Mouse (Mus musculus): ENCODE data around the gene Stard8. TPM values are rescaled to one million over a fixed set of nuclear protein-coding genes. Genes with fewer than 3 reads are reported as not detected.

Gene Stard8
- polyA plus RNA-seq, 1 experiment: 89.6 TPM

DNA sequence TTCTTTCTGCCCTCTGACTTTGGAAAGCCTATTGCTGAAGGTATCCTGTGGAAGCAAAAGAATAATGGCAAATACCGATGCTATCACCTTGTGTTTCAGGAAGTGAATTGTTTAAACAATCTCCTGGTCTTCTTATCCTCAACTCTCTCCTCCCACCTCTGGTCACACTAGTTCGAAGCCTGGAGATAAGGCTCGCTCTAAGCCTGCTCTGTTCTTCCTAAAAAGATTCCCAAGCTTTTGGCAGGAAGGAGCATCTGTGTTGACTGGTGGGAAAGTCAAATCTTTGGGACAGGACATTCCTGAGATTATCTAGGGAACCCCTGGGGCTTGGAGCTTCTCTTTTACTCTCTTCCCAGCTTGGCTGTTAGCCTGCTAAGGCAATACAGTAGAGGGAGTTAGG lies 8.2 kb downstream of the Stard8 start:
- DNase-seq: no peak
- TF ChIP-seq CTCF (IDR thresholded peaks at IDR 0.05; ENCODE audit: insufficient read depth, low read length): no peak
- no peak for TF ChIP-seq POLR2A (IDR thresholded peaks at IDR 0.05; ENCODE audit: borderline replicate concordance, extremely low read depth, low read depth, low read length)
- Histone ChIP-seq H3K4me1 (ENCODE audit: control insufficient read depth, insufficient read depth, low read length) (no peaks in the 10 kb centered on the region), H3K4me3 (replicated peaks; ENCODE audit: extremely low read depth, low read depth, low read length) (no peak overlapping the region)
- WGBS: 48% methylated on average over 3 of the region's 3 CpGs

DNA sequence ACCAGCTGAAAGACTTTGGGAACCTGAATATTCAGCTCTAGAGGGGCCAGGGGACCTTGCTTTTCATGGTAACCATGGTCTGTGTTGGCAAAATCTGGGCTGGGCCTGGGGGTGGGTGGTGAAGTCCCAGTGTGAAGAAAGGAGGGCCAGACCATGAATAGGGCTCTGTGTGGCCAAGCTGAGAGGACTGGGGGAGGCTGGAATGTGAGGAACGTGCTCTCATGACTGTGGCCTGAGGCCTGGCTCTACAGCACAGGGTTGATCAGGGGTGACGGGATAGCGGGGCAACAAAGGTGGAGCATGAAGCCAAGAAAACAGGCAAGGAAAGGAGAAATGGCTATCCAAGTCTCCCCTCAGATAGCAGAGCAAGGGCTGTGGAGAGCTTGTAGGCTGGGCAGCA lies 9.4 kb downstream of the Stard8 start:
- 65% methylated on average over 3 of the region's 3 CpGs for WGBS
- H3K4me1 ChIP-seq (ENCODE audit: control insufficient read depth, insufficient read depth, low read length): 0 out of 2 replicates have a peak, but pooled peaks cover 2% of the 10 kb centered on the region
- TF ChIP-seq POLR2A (IDR thresholded peaks at IDR 0.05; ENCODE audit: borderline replicate concordance, extremely low read depth, low read depth, low read length) (no peak), CTCF (IDR thresholded peaks at IDR 0.05; ENCODE audit: insufficient read depth, low read length) (no peak)

DNA sequence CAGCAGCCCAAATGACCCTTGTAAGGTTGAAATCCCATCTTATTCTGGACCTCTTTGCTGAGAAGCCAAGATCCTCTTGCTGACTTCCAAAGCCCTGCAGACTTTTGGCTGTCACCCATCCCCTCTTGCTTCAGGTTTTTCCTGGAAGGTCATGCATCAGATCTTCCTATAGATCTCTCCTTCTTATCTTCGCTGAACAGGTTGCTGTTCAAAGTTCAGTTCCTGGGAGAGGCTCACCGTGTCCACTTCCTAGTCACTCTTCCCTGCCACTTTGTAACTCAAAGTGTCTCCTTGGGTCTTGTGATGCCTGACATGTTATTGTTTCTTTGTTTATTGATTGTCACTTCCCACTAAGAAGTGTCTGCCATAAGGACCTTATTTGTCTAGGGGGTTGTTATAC lies 12.7 kb downstream of the Stard8 start:
- DNase-seq: no peak
- Histone ChIP-seq H3K4me1 (ENCODE audit: control insufficient read depth, insufficient read depth, low read length) (0 out of 2 replicates have a peak, but pooled peaks cover 2% of the 10 kb centered on the region), H3K4me3 (replicated peaks; ENCODE audit: extremely low read depth, low read depth, low read length) (no peak overlapping the region)
- WGBS: 63% methylated on average over 2 of the region's 2 CpGs
- TF ChIP-seq CTCF (IDR thresholded peaks at IDR 0.05; ENCODE audit: insufficient read depth, low read length) (no peak), POLR2A (IDR thresholded peaks at IDR 0.05; ENCODE audit: borderline replicate concordance, extremely low read depth, low read depth, low read length) (no peak)

More for the DNA sequence above, 9.4 kb downstream of the Stard8 start:
- H3K4me3 ChIP-seq (replicated peaks; ENCODE audit: extremely low read depth, low read depth, low read length): no peak overlapping the region
- DNase-seq: no peak

DNA sequence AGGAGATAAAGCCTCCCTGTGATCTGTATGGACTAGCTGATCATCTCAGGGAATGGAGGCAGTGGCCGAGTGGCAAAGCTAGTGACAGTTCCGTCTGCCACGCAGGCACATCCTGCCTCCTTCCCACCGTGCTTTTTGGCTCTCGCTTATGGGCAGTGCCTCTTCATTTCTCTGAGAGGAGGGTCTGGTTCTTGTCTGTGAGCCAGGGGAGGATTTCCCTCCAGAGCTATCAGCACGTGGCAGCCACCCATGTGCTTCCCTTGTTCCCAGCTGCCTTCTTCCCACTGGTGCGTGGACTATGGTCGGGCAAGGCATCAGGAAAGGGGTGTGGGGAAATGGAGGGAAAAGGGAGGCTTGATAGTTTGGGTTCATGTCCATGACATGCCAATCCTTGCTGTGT lies 13.9 kb downstream of the Stard8 start:
- 69% methylated on average over 8 of the region's 8 CpGs for WGBS
- no peak overlapping the region for H3K4me3 ChIP-seq (replicated peaks; ENCODE audit: extremely low read depth, low read depth, low read length)
- H3K4me1 ChIP-seq (ENCODE audit: control insufficient read depth, insufficient read depth, low read length): 0 out of 2 replicates have a peak, but pooled peaks cover 2% of the 10 kb centered on the region
- no peak for TF ChIP-seq POLR2A (IDR thresholded peaks at IDR 0.05; ENCODE audit: borderline replicate concordance, extremely low read depth, low read depth, low read length)
- TF ChIP-seq CTCF (IDR thresholded peaks at IDR 0.05; ENCODE audit: insufficient read depth, low read length): no peak
- DNase-seq: no peak

DNA sequence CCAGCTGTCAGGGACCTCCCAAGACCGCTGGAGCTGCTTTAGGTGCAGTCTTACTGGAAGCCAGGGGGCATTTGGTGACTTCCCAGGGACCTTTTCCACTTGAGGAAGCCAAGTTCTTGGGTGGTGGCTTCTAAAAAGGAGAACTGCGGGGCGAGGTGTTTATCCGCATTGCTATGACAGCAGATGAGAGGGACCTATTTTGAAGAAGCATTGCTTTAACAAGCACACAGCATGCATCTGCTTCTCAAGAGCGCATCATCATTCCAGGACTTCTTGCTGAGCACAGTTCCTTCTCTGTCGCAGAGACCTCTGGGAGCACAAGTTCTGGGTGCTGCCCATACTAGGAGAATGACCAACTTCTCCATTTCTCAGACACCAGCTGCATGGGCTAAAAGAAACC lies 14.8 kb downstream of the Stard8 start:
- Histone ChIP-seq H3K4me3 (replicated peaks; ENCODE audit: extremely low read depth, low read depth, low read length) (no peak overlapping the region), H3K4me1 (ENCODE audit: control insufficient read depth, insufficient read depth, low read length) (0 out of 2 replicates have a peak, but pooled peaks cover 2% of the 10 kb centered on the region)
- no peak for DNase-seq
- TF ChIP-seq CTCF (IDR thresholded peaks at IDR 0.05; ENCODE audit: insufficient read depth, low read length) (no peak), POLR2A (IDR thresholded peaks at IDR 0.05; ENCODE audit: borderline replicate concordance, extremely low read depth, low read depth, low read length) (no peak)
- 74% methylated on average over 6 of the region's 6 CpGs for WGBS

DNA sequence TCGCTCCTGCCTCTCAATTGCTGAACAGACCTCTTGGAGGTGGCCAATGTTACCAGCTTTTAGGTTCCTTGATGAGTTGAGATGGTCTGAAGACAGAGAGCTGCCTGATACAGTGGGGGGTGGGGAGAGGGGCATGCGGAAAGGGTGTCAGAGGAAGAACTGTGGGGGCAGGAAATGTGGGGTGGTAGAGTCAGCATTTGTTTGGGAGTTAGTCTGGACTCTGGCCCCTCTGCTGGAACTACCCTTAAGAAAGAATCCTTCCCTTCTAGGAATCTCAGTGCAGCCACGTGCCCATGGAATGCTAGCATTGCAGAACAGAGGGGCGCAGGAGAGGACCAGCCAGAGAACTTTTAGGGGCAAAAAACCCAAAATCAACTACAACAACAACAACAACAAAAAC lies 16.3 kb downstream of the Stard8 start:
- Histone ChIP-seq H3K4me3 (replicated peaks; ENCODE audit: extremely low read depth, low read depth, low read length) (no peak overlapping the region), H3K4me1 (ENCODE audit: control insufficient read depth, insufficient read depth, low read length) (0 out of 2 replicates have a peak, but pooled peaks cover 2% of the 10 kb centered on the region)
- TF ChIP-seq POLR2A (IDR thresholded peaks at IDR 0.05; ENCODE audit: borderline replicate concordance, extremely low read depth, low read depth, low read length): no peak
- no peak for TF ChIP-seq CTCF (IDR thresholded peaks at IDR 0.05; ENCODE audit: insufficient read depth, low read length)
- 75% methylated on average over 4 of the region's 4 CpGs for WGBS
- no peak for DNase-seq

DNA sequence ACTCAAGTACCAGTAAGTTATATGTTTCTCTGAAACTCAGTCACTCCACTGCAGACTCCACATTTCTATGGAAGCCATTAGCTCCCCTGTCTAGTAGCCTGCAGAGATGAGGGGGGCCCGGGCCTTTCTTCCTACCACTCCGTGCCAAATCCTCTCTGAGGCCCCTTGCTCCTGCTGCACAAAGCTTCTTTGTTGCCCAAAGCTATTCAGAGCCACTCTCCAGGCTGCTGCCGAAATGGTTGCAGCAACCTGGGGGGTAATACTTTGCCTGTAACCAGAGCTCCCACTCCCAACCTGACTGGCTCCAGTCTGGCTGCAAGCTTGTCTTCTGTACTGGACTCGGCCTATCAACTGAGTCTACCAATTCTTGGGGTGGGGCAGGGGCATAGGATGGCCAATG lies 17.2 kb downstream of the Stard8 start:
- Histone ChIP-seq H3K4me3 (replicated peaks; ENCODE audit: extremely low read depth, low read depth, low read length) (no peak overlapping the region), H3K4me1 (ENCODE audit: control insufficient read depth, insufficient read depth, low read length) (0 out of 2 replicates have a peak, but pooled peaks cover 2% of the 10 kb centered on the region)
- TF ChIP-seq CTCF (IDR thresholded peaks at IDR 0.05; ENCODE audit: insufficient read depth, low read length): no peak
- TF ChIP-seq POLR2A (IDR thresholded peaks at IDR 0.05; ENCODE audit: borderline replicate concordance, extremely low read depth, low read depth, low read length): no peak
- DNase-seq: no peak
- 68% methylated on average over 4 of the region's 4 CpGs for WGBS

DNA sequence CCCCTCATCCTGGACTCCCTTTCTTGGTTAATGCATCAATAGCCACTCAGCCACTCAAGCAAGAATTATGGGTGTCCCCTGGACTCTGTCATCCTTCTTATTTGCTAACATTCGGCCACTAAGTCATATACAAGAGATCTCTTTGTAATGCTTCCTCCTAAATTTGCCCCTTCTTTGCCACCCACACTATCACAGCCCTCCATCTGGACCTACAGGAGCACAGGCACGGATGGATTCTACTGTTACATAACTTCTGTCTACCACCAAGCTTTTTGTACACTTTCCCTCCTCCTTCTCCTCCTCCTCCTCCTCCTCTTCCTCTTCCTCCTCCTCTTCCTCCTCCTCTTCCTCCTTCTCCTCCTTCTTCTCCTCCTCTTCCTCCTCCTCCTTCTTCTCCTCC lies 18.5 kb downstream of the Stard8 start:
- 52% methylated on average over 2 of the region's 2 CpGs for WGBS
- no peak for DNase-seq
- H3K4me1 ChIP-seq (ENCODE audit: control insufficient read depth, insufficient read depth, low read length): 0 out of 2 replicates have a peak, but pooled peaks cover 2% of the 10 kb centered on the region
- H3K4me3 ChIP-seq (replicated peaks; ENCODE audit: extremely low read depth, low read depth, low read length): no peak overlapping the region
- no peak for TF ChIP-seq POLR2A (IDR thresholded peaks at IDR 0.05; ENCODE audit: borderline replicate concordance, extremely low read depth, low read depth, low read length)
- TF ChIP-seq CTCF (IDR thresholded peaks at IDR 0.05; ENCODE audit: insufficient read depth, low read length): no peak

DNA sequence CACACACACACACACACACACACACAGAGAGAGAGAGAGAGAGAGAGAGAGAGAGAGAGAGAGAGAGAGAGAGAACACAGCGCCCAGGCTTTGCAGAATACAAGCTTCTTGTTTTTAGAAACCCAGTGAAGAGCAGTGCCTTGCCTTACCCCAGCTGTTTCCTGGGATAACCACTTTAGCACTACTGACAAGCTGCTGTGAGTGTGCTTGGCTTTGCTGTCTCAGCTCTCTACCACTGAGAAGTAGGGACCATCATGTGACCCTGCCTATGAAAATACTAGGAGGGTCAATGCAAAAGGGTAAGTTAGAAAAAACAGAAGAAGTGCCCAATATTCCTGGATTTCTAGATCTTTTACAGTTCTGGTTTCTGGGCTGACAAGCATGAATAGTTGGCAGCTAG lies 20.9 kb downstream of the Stard8 start:
- WGBS: 100% methylated on average over 1 of the region's 1 CpGs
- Histone ChIP-seq H3K4me1 (ENCODE audit: control insufficient read depth, insufficient read depth, low read length) (no peaks in the 10 kb centered on the region), H3K4me3 (replicated peaks; ENCODE audit: extremely low read depth, low read depth, low read length) (no peak overlapping the region)
- TF ChIP-seq POLR2A (IDR thresholded peaks at IDR 0.05; ENCODE audit: borderline replicate concordance, extremely low read depth, low read depth, low read length) (no peak), CTCF (IDR thresholded peaks at IDR 0.05; ENCODE audit: insufficient read depth, low read length) (no peak)
- no peak for DNase-seq

DNA sequence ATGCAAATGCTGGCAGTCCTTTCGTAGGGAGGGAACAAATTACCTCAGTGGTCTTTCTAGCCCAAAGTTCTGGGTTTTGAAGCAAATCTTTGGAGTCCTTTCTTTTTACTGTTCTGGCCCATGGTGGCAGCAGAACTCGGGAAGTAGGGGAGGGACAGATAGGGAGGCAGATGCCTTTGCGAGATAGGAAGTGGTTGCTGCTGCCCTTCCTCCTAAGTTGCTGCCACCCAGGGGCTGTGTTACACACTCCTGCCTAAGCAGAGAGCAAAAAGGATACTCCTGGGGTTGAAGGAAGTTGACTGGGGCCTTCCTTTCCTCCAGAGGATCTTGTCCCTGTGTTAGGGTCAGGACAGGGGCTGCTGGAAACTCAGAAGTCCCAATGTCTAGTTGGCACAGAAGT lies 32.4 kb downstream of the Stard8 start:
- no peak for DNase-seq
- H3K4me3 ChIP-seq (replicated peaks; ENCODE audit: extremely low read depth, low read depth, low read length): no peak overlapping the region
- 42% methylated on average over 3 of the region's 3 CpGs for WGBS
- H3K4me1 ChIP-seq (ENCODE audit: control insufficient read depth, insufficient read depth, low read length): no peaks in the 10 kb centered on the region
- TF ChIP-seq POLR2A (IDR thresholded peaks at IDR 0.05; ENCODE audit: borderline replicate concordance, extremely low read depth, low read depth, low read length): no peak
- no peak for TF ChIP-seq CTCF (IDR thresholded peaks at IDR 0.05; ENCODE audit: insufficient read depth, low read length)

All from lung, adult 2 months (tissue).